Mouse (Mus musculus) ES-Bruce4 (cell line): ENCODE measurements at regions not wholly inside any gene's neighbourhood (a gene's known extent, or its start where the extent isn't known, plus 50 kb on each side); places are given as distances from the start of the nearest gene placed in this dataset.
"Not testable (repeated sequence)": the region's sequence is repeated elsewhere in the genome, so short reads cannot be mapped to it uniquely, and the experiment has no call there.

Experiments
- CTCF ChIP-seq: IDR thresholded peaks from one replicate; pipeline ENCODE4 v1.8.1; 2011; ENCODE audit warnings: low read depth, low read length
- EP300 ChIP-seq: IDR thresholded peaks from 2 replicates; pipeline ENCODE4 v1.6.1; 2011; ENCODE audit warnings: low read depth, low read length; ENCODE audit not compliant: insufficient read depth
- POLR2A ChIP-seq: IDR thresholded peaks from one replicate; pipeline ENCODE4 v1.8.1; 2011; ENCODE audit warnings: low read length; ENCODE audit not compliant: insufficient read depth

DNA sequence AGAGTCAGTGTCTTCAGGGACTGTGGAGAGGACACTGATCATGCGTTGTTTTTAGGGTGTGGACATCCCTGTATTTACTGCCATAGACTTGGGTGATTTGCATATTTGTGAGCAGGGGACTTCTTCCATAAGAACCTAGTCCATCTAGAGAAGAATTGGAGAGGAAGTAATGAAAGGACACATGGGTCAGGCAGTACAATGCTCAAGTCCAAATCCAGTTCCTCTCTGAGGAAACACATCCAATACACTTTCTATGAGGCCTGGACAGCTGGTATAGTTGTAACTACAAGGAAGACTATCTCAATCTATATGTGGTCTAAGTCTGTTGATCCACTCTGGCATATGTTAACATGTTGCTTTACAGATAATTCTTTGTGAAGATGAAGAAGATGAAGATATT, 734.9 kb upstream of the Zfp386 start:
- not testable (repeated sequence) for TF ChIP-seq CTCF, EP300, POLR2A
